Mouse (Mus musculus) heart, embryonic 14.5 days (tissue): ENCODE results near the gene Tarbp2. TPM values are rescaled to one million over a fixed set of nuclear protein-coding genes. Genes with fewer than 3 reads are reported as not detected.

Source experiments
- ATAC-seq: fragments of 200-750 bp; cut with Nextera tagmentation; 2 replicates; pipeline ENCODE4 v1.8.0; 2017; ENCODE audit warnings: low read depth, moderate TSS enrichment; ENCODE audit not compliant: insufficient number of reproducible peaks, insufficient read depth, low FRiP score
- H3K27ac ChIP-seq, 2 experiments: fragments of 200-500 bp in 1 of 2; fragments of 300-500 bp in 1 of 2; sonication (generic) in 1 of 2; replicated peaks in 1 of 2; 2 replicates each; pipeline ENCODE4 v1.5.1; 2012 to 2014; ENCODE audit warnings: low read depth in 2 of 2, low read length in 2 of 2, control low read depth in 1 of 2, mild to moderate bottlenecking in 1 of 2, mixed read lengths in 1 of 2; ENCODE audit not compliant: control insufficient read depth in 1 of 2, insufficient read depth in 1 of 2
- H3K27me3 ChIP-seq: fragments of 300-500 bp; sonication (generic); 2 replicates; pipeline ENCODE4 v1.6.1; 2014; ENCODE audit warnings: mild to moderate bottlenecking, low read length, control low read depth; ENCODE audit not compliant: control insufficient read depth, insufficient read depth
- H3K36me3 ChIP-seq: fragments of 300-500 bp; sonication (generic); 2 replicates; pipeline ENCODE4 v1.6.1; 2014; ENCODE audit warnings: mild to moderate bottlenecking, control low read depth, low read length, mixed read lengths; ENCODE audit not compliant: control insufficient read depth, insufficient read depth
- H3K4me1 ChIP-seq, 2 experiments: fragments of 200-500 bp in 1 of 2; fragments of 300-500 bp in 1 of 2; sonication (generic) in 1 of 2; 2 replicates each; pipeline ENCODE4 v1.6.1; 2012 to 2014; ENCODE audit warnings: low read length in 2 of 2, control low read depth in 1 of 2, mixed read lengths in 1 of 2; ENCODE audit not compliant: control insufficient read depth in 2 of 2, insufficient read depth in 2 of 2
- H3K4me2 ChIP-seq: fragments of 300-500 bp; sonication (generic); 2 replicates; pipeline ENCODE4 v1.6.1; 2014; ENCODE audit warnings: mild to moderate bottlenecking, low read length
- H3K4me3 ChIP-seq, 2 experiments: fragments of 200-500 bp in 1 of 2; fragments of 300-500 bp in 1 of 2; sonication (generic) in 1 of 2; 2 replicates each; pipeline ENCODE4 v1.5.1; 2012 to 2014; ENCODE audit warnings: low read length in 2 of 2, mild to moderate bottlenecking in 2 of 2, control low read depth in 1 of 2, low read depth in 1 of 2, moderate library complexity in 1 of 2; ENCODE audit not compliant: control insufficient read depth in 1 of 2, insufficient read depth in 1 of 2
- H3K9ac ChIP-seq: fragments of 300-500 bp; sonication (generic); 2 replicates; pipeline ENCODE4 v1.6.1; 2014; ENCODE audit warnings: mild to moderate bottlenecking, low read length
- H3K9me3 ChIP-seq: fragments of 300-500 bp; sonication (generic); 2 replicates; pipeline ENCODE4 v1.6.1; 2016; ENCODE audit warnings: low read length, control low read depth; ENCODE audit not compliant: control insufficient read depth
- WGBS: fragments of 180-500 bp; shearing (Covaris S2); extraction: QIAGEN DNeasy Blood & Tissue Kit; methylation state at CpG from one replicate; pipeline ENCODE4 v1.1.7; 2014; 5-methylcytosine and 5-hydroxymethylcytosine counted together
- polyA plus RNA-seq: library from polyadenylated mRNA; unstranded; fragments of >200 nt; fragmentation: Nextera tagmentation; extraction: Ambion mirVana; gene quantifications from 2 replicates; pipeline ENCODE4 v1.2.1, GENCODE M21; 2014

Gene Tarbp2
- polyA plus RNA-seq, 1 experiment from 2014 or later, result 83.8 TPM

GRCm38 (mm10) chr15:102527936-102528335, 9.9 kb downstream of the Tarbp2 start:
- ATAC-seq, result no peak
- H3K4me3 ChIP-seq, result no peak overlapping the region
- H3K4me2 ChIP-seq, result no peak overlapping the region
- peaks cover 85% of the 10 kb centered on the region for H3K36me3 ChIP-seq
- H3K9ac ChIP-seq, result no peak overlapping the region
- H3K4me1 ChIP-seq, result no peaks in the 10 kb centered on the region
- no peaks in the 10 kb centered on the region for H3K27me3 ChIP-seq
- no peaks in the 10 kb centered on the region for H3K9me3 ChIP-seq
- WGBS, result 75% methylated on average over 3 of the region's 3 CpGs
- no peak overlapping the region for H3K27ac ChIP-seq

- no peaks in the 10 kb centered on the region for H3K9me3 ChIP-seq
- H3K4me3 ChIP-seq, result no peak overlapping the region
- H3K9ac ChIP-seq, result no peak overlapping the region
- H3K27me3 ChIP-seq, result no peaks in the 10 kb centered on the region
- H3K4me1 ChIP-seq, result no peaks in the 10 kb centered on the region
- ATAC-seq, result no peak
- no peak overlapping the region for H3K27ac ChIP-seq
- 92% methylated on average over 1 of the region's 1 CpGs for WGBS
- no peak overlapping the region for H3K4me2 ChIP-seq
- H3K36me3 ChIP-seq, result peaks cover 88% of the 10 kb centered on the region
Measured at GRCm38 (mm10) chr15:102528396-102528795, 10.4 kb downstream of the Tarbp2 start.

- Histone ChIP-seq H3K9me3 (no peaks in the 10 kb centered on the region), H3K4me2 (no peak overlapping the region), H3K27me3 (no peaks in the 10 kb centered on the region), H3K9ac (no peak overlapping the region), H3K4me3 (no peak overlapping the region), H3K36me3 (peaks cover 90% of the 10 kb centered on the region), H3K27ac (no peak overlapping the region), H3K4me1 (no peaks in the 10 kb centered on the region)
- WGBS, result 71% methylated on average over 4 of the region's 4 CpGs
- no peak for ATAC-seq
Measured at GRCm38 (mm10) chr15:102530566-102530965, 12.6 kb downstream of the Tarbp2 start.

- Histone ChIP-seq H3K27ac (no peak overlapping the region), H3K36me3 (peaks cover 93% of the 10 kb centered on the region), H3K9me3 (no peaks in the 10 kb centered on the region), H3K9ac (no peak overlapping the region), H3K4me2 (no peak overlapping the region), H3K4me1 (no peaks in the 10 kb centered on the region), H3K27me3 (no peaks in the 10 kb centered on the region), H3K4me3 (no peak overlapping the region)
- WGBS, result 82% methylated on average over 4 of the region's 4 CpGs
- no peak for ATAC-seq
Measured at GRCm38 (mm10) chr15:102531586-102531985, 13.6 kb downstream of the Tarbp2 start.

GRCm38 (mm10) chr15:102532106-102532900, 14.3 kb downstream of the Tarbp2 start:
- Histone ChIP-seq H3K27me3 (no peaks in the 10 kb centered on the region), H3K36me3 (peaks cover 96% of the 10 kb centered on the region), H3K4me3 (no peak overlapping the region), H3K9me3 (no peaks in the 10 kb centered on the region), H3K27ac (no peak overlapping the region), H3K4me1 (no peaks in the 10 kb centered on the region), H3K9ac (no peak overlapping the region), H3K4me2 (no peak overlapping the region)
- no peak for ATAC-seq
- WGBS, result 92% methylated on average over 3 of the region's 3 CpGs

- Histone ChIP-seq H3K9ac (no peak overlapping the region), H3K36me3 (peaks cover 95% of the 10 kb centered on the region), H3K27me3 (no peaks in the 10 kb centered on the region), H3K4me3 (no peak overlapping the region), H3K4me2 (no peak overlapping the region), H3K27ac (no peak overlapping the region), H3K9me3 (no peaks in the 10 kb centered on the region), H3K4me1 (no peaks in the 10 kb centered on the region)
- 97% methylated on average over 7 of the region's 7 CpGs for WGBS
- no peak for ATAC-seq
Measured at GRCm38 (mm10) chr15:102533926-102534325, 15.9 kb downstream of the Tarbp2 start.

- H3K27me3 ChIP-seq, result no peaks in the 10 kb centered on the region
- peaks cover 80% of the 10 kb centered on the region for H3K36me3 ChIP-seq
- no peak overlapping the region for H3K27ac ChIP-seq
- WGBS, result 94% methylated on average over 4 of the region's 4 CpGs
- H3K9ac ChIP-seq, result no peak overlapping the region
- no peak overlapping the region for H3K4me3 ChIP-seq
- no peak for ATAC-seq
- no peak overlapping the region for H3K4me2 ChIP-seq
- H3K9me3 ChIP-seq, result 0 out of 2 replicates have a peak, but pooled peaks cover 4% of the 10 kb centered on the region
- peaks cover 2 to 13% of the 10 kb centered on the region in 2 experiments; a peak in 2 of 4 replicates for H3K4me1 ChIP-seq
Measured at GRCm38 (mm10) chr15:102544801-102545200, 26.8 kb downstream of the Tarbp2 start.
